Mouse (Mus musculus): ENCODE measurements around the gene Gpr157. TPM values are rescaled to one million over a fixed set of nuclear protein-coding genes. Genes with fewer than 3 reads are reported as not detected.

Gpr157 gene
- polyA plus RNA-seq, 1 experiment from 2014 or later: 0.55 TPM

DNA sequence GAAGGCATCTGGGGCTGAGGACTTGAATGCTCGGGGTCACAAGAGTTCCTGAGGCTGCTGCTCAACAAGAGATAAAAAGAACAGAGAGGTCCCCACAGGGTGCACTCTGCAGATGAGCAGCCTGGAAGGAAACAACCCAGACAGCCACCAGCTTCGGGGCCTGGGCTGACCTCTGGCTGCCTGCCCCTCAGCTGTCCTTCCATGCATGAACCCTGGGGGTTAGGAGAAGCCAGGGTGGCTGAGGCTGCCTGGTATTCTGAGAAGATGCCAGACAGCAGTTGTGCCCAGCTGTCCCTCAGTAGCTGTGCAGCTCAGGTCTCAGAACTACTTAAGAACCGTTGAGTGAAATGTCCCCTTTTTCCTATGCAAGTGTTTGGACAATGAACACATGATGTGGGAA, 35.3 kb downstream of the Gpr157 start:
- Histone ChIP-seq H3K4me1 (replicated peaks; ENCODE audit: control insufficient read depth, insufficient read depth) (no peaks in the 10 kb centered on the region), H3K36me3 (ENCODE audit: control insufficient read depth, insufficient read depth, low read length) (no peaks in the 10 kb centered on the region), H3K4me3 (ENCODE audit: low read depth, low read length) (no peak overlapping the region), H3K27ac (replicated peaks) (no peak overlapping the region), H3K9ac (ENCODE audit: low read length) (no peak overlapping the region), H3K9me3 (ENCODE audit: control insufficient read depth, low read length) (no peaks in the 10 kb centered on the region), H3K4me2 (replicated peaks; ENCODE audit: low read depth) (no peak overlapping the region), H3K27me3 (ENCODE audit: control insufficient read depth, insufficient read depth, low read length) (no peaks in the 10 kb centered on the region)
- WGBS: 65% methylated on average over 3 of the region's 3 CpGs
- no peak for TF ChIP-seq EP300 (optimal IDR thresholded peaks at IDR 0.05)
- TF ChIP-seq CTCF (IDR thresholded peaks at IDR 0.05; ENCODE audit: low read depth): no peak
- DNase-seq (ENCODE audit: low spot score) (no peak), ATAC-seq (ENCODE audit: low FRiP score, low TSS enrichment) (no peak)

DNA sequence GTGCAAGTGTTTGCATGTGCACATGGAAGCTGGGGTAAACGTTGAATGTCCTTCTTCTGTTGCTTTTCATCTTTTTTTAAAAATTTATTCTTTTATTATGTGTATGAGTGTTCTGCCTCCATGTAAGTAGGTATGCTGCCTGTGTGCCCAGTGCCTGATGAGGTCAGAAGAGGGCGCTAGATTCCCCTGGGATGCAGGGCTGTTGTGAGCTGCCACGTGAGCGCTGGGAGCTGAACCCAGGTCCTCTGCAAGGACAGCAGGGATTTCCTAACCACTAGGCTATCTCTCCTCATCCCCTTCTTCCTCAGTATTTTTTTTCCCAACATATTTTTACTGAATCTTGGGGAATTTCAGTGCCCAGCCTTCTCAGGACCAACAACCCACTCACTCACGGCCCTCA, 39.2 kb downstream of the Gpr157 start:
- ATAC-seq (ENCODE audit: low FRiP score, low TSS enrichment) (no peak), DNase-seq (ENCODE audit: low spot score) (no peak)
- Histone ChIP-seq H3K9me3 (ENCODE audit: control insufficient read depth, low read length) (no peaks in the 10 kb centered on the region), H3K27me3 (ENCODE audit: control insufficient read depth, insufficient read depth, low read length) (no peaks in the 10 kb centered on the region), H3K4me2 (replicated peaks; ENCODE audit: low read depth) (no peak overlapping the region), H3K4me3 (ENCODE audit: low read depth, low read length) (no peak overlapping the region), H3K36me3 (ENCODE audit: control insufficient read depth, insufficient read depth, low read length) (no peaks in the 10 kb centered on the region), H3K4me1 (replicated peaks; ENCODE audit: control insufficient read depth, insufficient read depth) (no peaks in the 10 kb centered on the region), H3K27ac (replicated peaks) (no peak overlapping the region), H3K9ac (ENCODE audit: low read length) (no peak overlapping the region)
- TF ChIP-seq EP300 (optimal IDR thresholded peaks at IDR 0.05) (no peak), CTCF (IDR thresholded peaks at IDR 0.05; ENCODE audit: low read depth) (no peak)
- WGBS: 87% methylated on average over 5 of the region's 5 CpGs

DNA sequence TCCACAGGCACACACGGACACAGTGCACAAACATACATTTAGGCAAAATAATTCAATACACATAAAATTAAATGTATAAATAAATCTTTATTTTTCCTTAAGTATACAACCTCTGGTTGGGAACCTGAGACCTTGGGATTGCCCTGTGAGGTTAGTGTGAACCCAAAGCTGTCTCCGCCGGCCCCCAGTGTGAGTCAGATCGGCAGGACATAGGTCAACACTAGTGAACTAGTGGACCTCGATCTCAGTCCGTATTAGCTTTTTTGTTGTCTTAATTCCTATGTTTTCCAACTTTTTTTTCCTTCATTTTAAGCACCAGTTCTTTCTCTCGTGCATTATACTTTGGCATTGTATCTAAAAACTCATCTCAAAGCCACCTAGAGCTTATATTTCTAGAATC, 40.7 kb downstream of the Gpr157 start:
- H3K27me3 ChIP-seq (ENCODE audit: control insufficient read depth, insufficient read depth, low read length): no peaks in the 10 kb centered on the region
- TF ChIP-seq EP300 (optimal IDR thresholded peaks at IDR 0.05) (no peak), CTCF (IDR thresholded peaks at IDR 0.05; ENCODE audit: low read depth) (no peak)
- H3K4me2 ChIP-seq (replicated peaks; ENCODE audit: low read depth): no peak overlapping the region
- ATAC-seq (ENCODE audit: low FRiP score, low TSS enrichment) (no peak), DNase-seq (ENCODE audit: low spot score) (no peak)
- no peak overlapping the region for H3K9ac ChIP-seq (ENCODE audit: low read length)
- no peaks in the 10 kb centered on the region for H3K4me1 ChIP-seq (replicated peaks; ENCODE audit: control insufficient read depth, insufficient read depth)
- no peak overlapping the region for H3K27ac ChIP-seq (replicated peaks)
- WGBS: 86% methylated on average over 7 of the region's 7 CpGs
- H3K9me3 ChIP-seq (ENCODE audit: control insufficient read depth, low read length): no peaks in the 10 kb centered on the region
- H3K36me3 ChIP-seq (ENCODE audit: control insufficient read depth, insufficient read depth, low read length): no peaks in the 10 kb centered on the region
- no peak overlapping the region for H3K4me3 ChIP-seq (ENCODE audit: low read depth, low read length)

DNA sequence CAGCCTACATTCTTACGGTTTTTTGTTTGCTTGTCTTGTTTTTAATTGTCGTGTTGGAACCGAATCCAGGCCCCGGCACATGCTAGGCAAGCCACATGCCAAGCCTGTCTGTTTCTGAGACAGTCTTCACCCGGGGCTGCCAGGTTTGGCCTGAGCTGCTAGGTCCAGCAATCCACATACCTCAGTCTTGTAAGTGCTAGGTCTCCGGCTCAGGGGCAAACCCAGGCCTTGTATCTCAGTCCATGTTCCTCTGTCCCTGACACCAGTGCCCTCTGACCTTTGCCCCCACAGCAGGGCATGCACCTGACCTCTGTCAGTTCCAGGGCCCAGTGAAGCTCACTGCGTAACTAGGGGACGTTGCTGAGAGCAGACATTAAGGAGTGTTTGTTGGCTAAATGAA, 41.4 kb downstream of the Gpr157 start:
- Histone ChIP-seq H3K4me2 (replicated peaks; ENCODE audit: low read depth) (no peak overlapping the region), H3K9me3 (ENCODE audit: control insufficient read depth, low read length) (no peaks in the 10 kb centered on the region), H3K9ac (ENCODE audit: low read length) (no peak overlapping the region), H3K4me3 (ENCODE audit: low read depth, low read length) (no peak overlapping the region), H3K36me3 (ENCODE audit: control insufficient read depth, insufficient read depth, low read length) (no peaks in the 10 kb centered on the region), H3K27me3 (ENCODE audit: control insufficient read depth, insufficient read depth, low read length) (no peaks in the 10 kb centered on the region), H3K4me1 (replicated peaks; ENCODE audit: control insufficient read depth, insufficient read depth) (no peaks in the 10 kb centered on the region), H3K27ac (replicated peaks) (no peak overlapping the region)
- TF ChIP-seq EP300 (optimal IDR thresholded peaks at IDR 0.05) (no peak), CTCF (IDR thresholded peaks at IDR 0.05; ENCODE audit: low read depth) (no peak)
- no peak for DNase-seq (ENCODE audit: low spot score)
- no peak for ATAC-seq (ENCODE audit: low FRiP score, low TSS enrichment)
- 81% methylated on average over 8 of the region's 8 CpGs for WGBS

DNA sequence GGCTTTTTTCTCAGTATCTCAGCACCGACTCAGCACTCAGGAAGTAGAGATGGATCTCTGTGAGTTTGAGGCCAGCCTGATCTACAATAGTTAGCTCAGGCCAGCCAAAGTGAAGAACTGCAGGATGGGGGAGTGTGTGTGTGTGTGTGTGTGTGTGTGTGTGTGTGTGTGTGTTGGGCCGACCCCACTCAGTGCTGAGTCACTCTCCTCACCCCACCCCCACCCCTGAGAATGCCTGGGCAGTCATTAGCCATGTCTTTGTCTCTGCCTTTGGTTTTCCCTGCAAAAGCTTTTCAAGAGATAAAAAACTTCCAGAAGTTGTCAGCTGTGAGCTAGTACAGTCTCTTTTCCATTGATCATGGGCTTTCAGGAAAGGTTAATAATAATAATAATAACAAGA, 43.5 kb downstream of the Gpr157 start:
- Histone ChIP-seq H3K4me2 (replicated peaks; ENCODE audit: low read depth) (no peak overlapping the region), H3K36me3 (ENCODE audit: control insufficient read depth, insufficient read depth, low read length) (no peaks in the 10 kb centered on the region), H3K4me1 (replicated peaks; ENCODE audit: control insufficient read depth, insufficient read depth) (no peaks in the 10 kb centered on the region), H3K27me3 (ENCODE audit: control insufficient read depth, insufficient read depth, low read length) (no peaks in the 10 kb centered on the region), H3K9ac (ENCODE audit: low read length) (no peak overlapping the region), H3K4me3 (ENCODE audit: low read depth, low read length) (no peak overlapping the region), H3K9me3 (ENCODE audit: control insufficient read depth, low read length) (no peaks in the 10 kb centered on the region), H3K27ac (replicated peaks) (no peak overlapping the region)
- ATAC-seq (ENCODE audit: low FRiP score, low TSS enrichment) (no peak), DNase-seq (ENCODE audit: low spot score) (no peak)
- 16% methylated on average over 2 of the region's 2 CpGs for WGBS
- TF ChIP-seq CTCF (IDR thresholded peaks at IDR 0.05; ENCODE audit: low read depth) (no peak), EP300 (optimal IDR thresholded peaks at IDR 0.05) (no peak)

DNA sequence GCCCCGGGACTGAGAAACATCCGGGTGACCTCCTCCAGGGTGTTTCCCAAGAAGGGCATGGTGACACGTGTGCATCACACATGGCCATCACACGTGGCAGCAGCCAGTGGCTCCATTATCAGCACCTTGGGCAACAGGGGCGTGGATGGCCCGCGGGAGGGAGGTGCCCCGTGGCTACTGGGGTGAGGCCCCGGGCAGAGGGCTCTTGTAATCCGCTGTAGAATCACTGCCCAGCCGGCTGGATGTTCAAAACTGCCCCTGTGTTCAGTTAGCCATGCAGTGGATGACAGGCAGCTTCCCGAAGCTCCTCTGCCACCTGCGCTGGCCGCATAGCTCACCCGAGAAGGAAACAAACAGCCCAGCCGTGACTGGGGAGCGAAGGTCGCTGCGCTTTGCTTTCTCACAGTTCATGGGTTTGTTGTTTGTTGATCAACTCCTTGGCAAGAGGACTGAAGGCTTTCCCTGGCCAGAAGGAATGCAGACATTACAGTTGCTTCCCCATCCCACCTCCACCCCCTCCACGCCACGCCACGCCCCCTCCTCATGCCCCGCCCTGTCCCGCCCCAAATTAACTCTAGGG, 45.6 kb downstream of the Gpr157 start:
- WGBS: 17% methylated on average over 24 of the region's 24 CpGs
- Histone ChIP-seq H3K9me3 (ENCODE audit: control insufficient read depth, low read length) (no peaks in the 10 kb centered on the region), H3K9ac (ENCODE audit: low read length) (no peak overlapping the region), H3K4me1 (replicated peaks; ENCODE audit: control insufficient read depth, insufficient read depth) (no peaks in the 10 kb centered on the region), H3K4me2 (replicated peaks; ENCODE audit: low read depth) (peak overlapping the region; percentile 51), H3K27me3 (ENCODE audit: control insufficient read depth, insufficient read depth, low read length) (no peaks in the 10 kb centered on the region), H3K4me3 (ENCODE audit: low read depth, low read length) (peak overlapping the region; percentile 6; the same call in 1 of the 2 replicates), H3K27ac (replicated peaks) (peak overlapping the region; percentile 63), H3K36me3 (ENCODE audit: control insufficient read depth, insufficient read depth, low read length) (no peaks in the 10 kb centered on the region)
- TF ChIP-seq CTCF (IDR thresholded peaks at IDR 0.05; ENCODE audit: low read depth): no peak
- no peak for TF ChIP-seq EP300 (optimal IDR thresholded peaks at IDR 0.05)
- DNase-seq (ENCODE audit: low spot score) (peak; percentile 87), ATAC-seq (ENCODE audit: low FRiP score, low TSS enrichment) (peak; percentile 88)

Measured in stomach, postnatal 0 days (tissue).